Mouse (Mus musculus) splenic B cell, adult 2 months (primary cell): Measurements from ENCODE around the gene Grin3b.

Experiments
- DNase-seq: peaks from one replicate; pipeline ENCODE4 v3.0.0-alpha.2; 2011; ENCODE audit warnings: low read depth, low spot score
- H3K27me3 ChIP-seq: 2 replicates; pipeline ENCODE4 v1.6.1; 2012; ENCODE audit warnings: mild to moderate bottlenecking, low read length, moderate library complexity, mixed read lengths; ENCODE audit not compliant: control insufficient read depth, poor library complexity, insufficient read depth, severe bottlenecking
- H3K36me3 ChIP-seq: 2 replicates; pipeline ENCODE4 v1.6.1; 2012; ENCODE audit warnings: mild to moderate bottlenecking, low read length, moderate library complexity, mixed read lengths; ENCODE audit not compliant: control insufficient read depth, poor library complexity, insufficient read depth, severe bottlenecking

The Grin3b gene

GRCm38 (mm10) chr10:79972831-79973230 lies 2.3 kb downstream of the Grin3b start:
- H3K27me3 ChIP-seq, result no peaks in the 10 kb centered on the region
- DNase-seq, result no peak
- peaks cover 15% of the 10 kb centered on the region for H3K36me3 ChIP-seq

- Histone ChIP-seq H3K36me3 (peaks cover 17% of the 10 kb centered on the region), H3K27me3 (no peaks in the 10 kb centered on the region)
- DNase-seq, result no peak
Observed at GRCm38 (mm10) chr10:79974087-79974486, 3.6 kb downstream of the Grin3b start.

- DNase-seq, result no peak
- Histone ChIP-seq H3K36me3 (peaks cover 17% of the 10 kb centered on the region), H3K27me3 (no peaks in the 10 kb centered on the region)
Observed at GRCm38 (mm10) chr10:79974668-79975067, 4.2 kb downstream of the Grin3b start.

GRCm38 (mm10) chr10:79976071-79976721 lies 5.7 kb downstream of the Grin3b start:
- Histone ChIP-seq H3K27me3 (no peaks in the 10 kb centered on the region), H3K36me3 (peaks cover 17% of the 10 kb centered on the region)
- DNase-seq, result no peak

- H3K36me3 ChIP-seq, result peaks cover 17% of the 10 kb centered on the region
- DNase-seq, result no peak
- H3K27me3 ChIP-seq, result no peaks in the 10 kb centered on the region
Observed at GRCm38 (mm10) chr10:79976722-79977107, 6.2 kb downstream of the Grin3b start.

- H3K36me3 ChIP-seq, result peaks cover 17% of the 10 kb centered on the region
- no peaks in the 10 kb centered on the region for H3K27me3 ChIP-seq
- DNase-seq, result no peak
Observed at GRCm38 (mm10) chr10:79977324-79977723, 6.8 kb downstream of the Grin3b start.

- no peaks in the 10 kb centered on the region for H3K27me3 ChIP-seq
- no peak for DNase-seq
- H3K36me3 ChIP-seq, result peaks cover 17% of the 10 kb centered on the region
Observed at GRCm38 (mm10) chr10:79978061-79978460, 7.5 kb downstream of the Grin3b start.

- DNase-seq, result no peak
- H3K36me3 ChIP-seq, result peaks cover 17% of the 10 kb centered on the region
- H3K27me3 ChIP-seq, result no peaks in the 10 kb centered on the region
Observed at GRCm38 (mm10) chr10:79979401-79980155, 9.1 kb downstream of the Grin3b start.

- no peaks in the 10 kb centered on the region for H3K27me3 ChIP-seq
- DNase-seq, result no peak
- H3K36me3 ChIP-seq, result peaks cover under 1% of the 10 kb centered on the region
Observed at GRCm38 (mm10) chr10:79983205-79983604, 12.7 kb downstream of the Grin3b start.

GRCm38 (mm10) chr10:79983670-79984069 lies 13.2 kb downstream of the Grin3b start:
- no peaks in the 10 kb centered on the region for H3K27me3 ChIP-seq
- peak; percentile 83 for DNase-seq
- H3K36me3 ChIP-seq, result no peaks in the 10 kb centered on the region; the same call in 1 of the 2 replicates

- no peaks in the 10 kb centered on the region for H3K27me3 ChIP-seq
- DNase-seq, result peak; percentile 94
- H3K36me3 ChIP-seq, result no peaks in the 10 kb centered on the region
Observed at GRCm38 (mm10) chr10:79984195-79984816, 13.8 kb downstream of the Grin3b start, which contains the start of gene Tmem259. Gene Tmem259 (minus strand): TSS chr10:79984330.

- Histone ChIP-seq H3K27me3 (no peaks in the 10 kb centered on the region), H3K36me3 (no peaks in the 10 kb centered on the region)
- DNase-seq, result peak; percentile 99
Observed at GRCm38 (mm10) chr10:79984871-79985270, 14.4 kb downstream of the Grin3b start.

GRCm38 (mm10) chr10:79985334-79986231 lies 15.1 kb downstream of the Grin3b start:
- peak; percentile 78 for DNase-seq
- Histone ChIP-seq H3K27me3 (no peaks in the 10 kb centered on the region), H3K36me3 (no peaks in the 10 kb centered on the region)

- DNase-seq, result no peak
- Histone ChIP-seq H3K27me3 (no peaks in the 10 kb centered on the region), H3K36me3 (peaks cover 3% of the 10 kb centered on the region; the same call in 1 of the 2 replicates)
Observed at GRCm38 (mm10) chr10:79986232-79986878, 15.8 kb downstream of the Grin3b start.
